Mouse (Mus musculus) heart, postnatal 36 days (tissue): ENCODE data around the gene Cldn6. TPM values are rescaled to one million over a fixed set of nuclear protein-coding genes. Genes with fewer than 3 reads are reported as not detected.
A peak's percentile ranks its signal among the peaks of the same experiment; 100 is the strongest.

Source experiments
- DNase-seq, 2 experiments: peaks; one replicate each; pipeline ENCODE4 v3.0.0; 2021 to 2022
- intact Hi-C: fragments of 180-260 bp; cut with DNase I; formaldehyde crosslinking; loops from one replicate; pipeline ENCODE4 v1.15.1; 2025
- total RNA-seq, 2 experiments: library from RNA; stranded (reverse); gene quantifications; 2 replicates each; pipeline ENCODE4 v1.2.3; 2021

The Cldn6 gene
- not detected for total RNA-seq

DNA sequence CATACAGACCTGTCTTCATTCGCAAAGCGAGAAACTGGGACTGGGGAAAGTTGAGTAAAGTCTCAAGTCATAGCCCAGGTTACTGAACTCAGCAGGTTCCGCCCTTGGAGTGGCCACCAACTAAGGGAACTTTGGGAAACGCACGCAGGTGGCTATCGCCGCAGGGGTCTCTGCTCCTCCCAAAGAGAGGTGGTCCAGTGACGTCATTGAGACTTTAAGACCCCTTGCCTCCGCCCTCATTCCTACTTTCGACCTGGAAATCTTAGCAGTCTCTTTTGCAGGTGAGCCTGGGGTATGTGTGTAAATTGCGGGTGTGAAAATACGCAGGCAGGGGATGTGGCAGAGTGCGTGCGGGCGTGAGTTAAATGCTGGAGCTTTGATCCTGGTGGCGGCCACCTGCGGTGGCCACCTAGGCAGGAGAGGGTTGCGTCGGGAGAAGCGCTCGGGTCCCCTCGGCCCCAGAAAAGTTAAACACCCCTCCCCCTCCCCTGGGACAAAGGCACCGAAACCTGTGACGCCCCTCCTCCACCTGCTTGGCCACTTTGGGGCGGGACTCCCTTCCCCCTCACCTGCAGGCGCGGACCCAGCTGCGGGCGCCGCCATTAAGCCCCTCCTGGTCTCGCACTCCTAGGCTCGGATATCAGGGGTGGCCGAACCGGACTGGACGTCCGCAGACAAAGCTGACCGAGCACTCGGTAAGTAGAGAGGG is at the start of gene Cldn6:
Gene Cldn6, plus strand, starts transcription at position 123 of the 709 bp plus-strand sequence.
- DNase-seq, result no peak
- intact Hi-C loops, result no loop called here

DNA sequence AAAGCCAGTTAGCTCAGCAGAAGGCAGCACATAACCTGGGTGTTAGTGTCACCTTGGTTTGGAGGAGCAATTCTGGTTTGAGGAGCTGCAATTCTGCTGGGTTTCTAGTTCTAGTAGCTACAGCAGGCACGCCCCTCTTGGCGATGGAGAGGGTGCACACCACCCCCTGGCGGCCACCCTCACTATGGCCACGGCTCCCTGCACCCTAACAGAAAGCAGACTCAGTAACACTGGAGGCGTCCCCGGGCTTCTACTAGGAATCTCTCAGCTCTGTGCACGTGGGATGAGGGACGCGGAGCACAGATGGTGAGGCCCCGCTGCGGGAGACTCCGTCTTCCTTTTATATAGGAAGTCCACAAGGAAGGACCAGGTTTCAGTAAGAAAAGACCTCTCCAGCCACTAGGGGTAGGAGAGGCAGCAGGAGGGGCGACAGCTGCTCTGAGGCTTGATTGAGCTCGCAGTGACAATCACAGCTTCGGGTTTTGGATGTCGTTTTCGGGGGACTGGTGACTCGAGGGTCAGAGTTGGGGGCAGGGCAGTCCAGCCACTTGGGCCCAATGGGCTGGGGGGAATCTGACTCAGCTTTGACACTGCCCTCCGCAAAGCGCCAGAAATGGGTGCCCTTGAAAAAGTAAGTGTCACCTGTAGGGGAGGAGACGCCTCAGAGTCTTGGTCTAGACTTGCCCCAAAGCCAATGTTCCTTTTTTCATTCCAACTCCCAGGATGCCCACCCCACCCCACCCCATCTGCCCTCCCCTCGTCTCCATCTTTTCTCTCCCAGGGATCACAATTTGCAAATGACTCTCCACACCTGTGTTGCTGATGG is 48.6 kb upstream of the Cldn6 start:
- intact Hi-C loops, result loop anchor here (2.0 kb wide), 1 partner anchor 60 kb away; no protein-coding TSS in a partner anchor
- peak; percentile 78 to 84 for DNase-seq

DNA sequence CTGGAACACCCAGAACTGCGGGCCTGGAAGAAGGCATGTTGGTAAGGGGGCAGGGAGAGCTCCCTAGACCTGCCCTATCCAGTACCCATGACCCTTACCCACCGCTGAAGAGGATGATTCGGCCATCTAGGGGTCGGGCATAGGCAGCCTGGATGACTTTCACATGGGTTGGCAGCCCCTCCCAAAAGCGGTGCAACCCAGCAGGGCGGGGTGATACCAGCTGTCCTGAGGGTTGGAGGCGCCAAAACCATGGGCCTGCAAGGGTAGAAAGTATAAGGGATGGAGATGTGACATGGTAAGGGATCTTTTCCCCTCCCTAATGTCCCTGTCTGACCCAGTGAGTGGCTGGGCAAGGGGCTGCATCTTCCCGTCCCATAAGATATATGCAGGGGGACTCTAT is 47.8 kb upstream of the Cldn6 start:
- no peak for DNase-seq
- intact Hi-C loops, result loop anchor here (2.0 kb wide), 1 partner anchor 60 kb away; no protein-coding TSS in a partner anchor

DNA sequence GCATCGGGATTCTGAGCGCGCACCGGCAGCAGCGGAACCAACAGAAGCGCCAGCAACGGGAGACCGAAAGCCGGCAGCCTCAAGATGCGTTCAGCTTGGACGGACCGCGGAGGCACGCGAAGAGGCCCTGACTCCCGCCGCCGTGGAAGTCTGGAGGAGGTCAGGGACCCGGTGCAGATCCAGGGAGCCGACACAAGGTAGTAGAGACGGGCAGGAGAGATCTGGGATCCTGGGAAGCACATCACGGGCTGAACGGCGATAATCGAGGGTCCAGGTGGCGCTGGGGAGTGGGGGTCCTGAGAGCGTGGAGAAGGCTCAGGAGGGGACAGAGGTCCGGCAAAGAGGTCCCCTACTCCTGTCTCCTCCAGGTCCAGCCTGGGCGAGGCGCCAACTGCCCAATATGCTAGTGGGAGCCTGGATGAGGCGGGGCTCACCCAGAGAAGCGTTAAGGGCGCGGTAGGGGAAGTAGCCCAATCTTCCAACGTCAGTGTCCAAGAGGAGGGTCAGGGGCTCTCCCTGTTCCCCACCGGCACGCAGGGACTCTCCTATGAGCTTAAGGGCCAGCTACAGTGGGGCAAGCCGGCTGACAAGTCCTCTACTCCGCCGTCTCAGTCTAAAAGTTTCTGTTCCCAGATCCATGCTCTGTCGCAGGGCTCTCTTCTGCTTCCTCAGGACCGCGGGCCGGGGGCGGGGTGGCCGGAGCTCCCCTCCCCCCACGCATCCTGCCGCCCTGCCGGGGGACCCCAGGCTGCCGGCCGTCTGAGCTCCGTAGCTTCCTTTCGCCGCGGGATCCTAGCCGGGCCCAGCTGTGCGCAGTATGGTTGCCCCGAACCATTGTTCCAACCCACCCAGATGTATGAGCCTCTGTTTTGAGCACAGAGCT is 34.2 kb upstream of the Cldn6 start, which contains the start of gene Mmp25:
Gene Mmp25, minus strand, starts transcription at position 665 of the 883 bp plus-strand sequence.
- no peak for DNase-seq
- intact Hi-C loops, result no loop called here

- intact Hi-C loops, result no loop called here
- no peak for DNase-seq
Observed at GRCm38 (mm10) chr17:23645894-23646293, 33.2 kb upstream of the Cldn6 start.

GRCm38 (mm10) chr17:23651363-23651762 is 27.7 kb upstream of the Cldn6 start:
- DNase-seq, result no peak
- intact Hi-C loops, result no loop called here

DNA sequence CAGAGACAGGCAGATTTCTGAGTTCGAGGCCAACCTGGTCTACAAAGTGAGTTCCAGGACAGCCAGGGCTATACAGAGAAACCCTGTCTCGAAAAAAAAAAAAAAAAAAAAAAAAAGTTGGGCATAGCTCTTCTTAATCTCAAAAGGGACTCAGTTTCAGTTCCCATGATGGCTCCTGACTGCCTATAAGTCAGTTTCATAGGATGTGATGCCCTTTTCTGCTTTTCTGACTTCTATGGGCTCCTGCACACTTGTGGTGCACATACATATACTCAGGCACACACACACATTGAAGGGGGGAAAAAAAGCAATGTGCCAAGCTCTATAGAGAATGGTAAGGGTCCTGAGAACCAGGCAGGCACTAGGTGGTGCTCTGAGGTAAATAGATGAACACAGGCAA is 25.7 kb upstream of the Cldn6 start:
- intact Hi-C loops, result no loop called here
- no peak for DNase-seq

- intact Hi-C loops, result no loop called here
- DNase-seq, result no peak
Observed at GRCm38 (mm10) chr17:23654001-23654400, 25.0 kb upstream of the Cldn6 start.

DNA sequence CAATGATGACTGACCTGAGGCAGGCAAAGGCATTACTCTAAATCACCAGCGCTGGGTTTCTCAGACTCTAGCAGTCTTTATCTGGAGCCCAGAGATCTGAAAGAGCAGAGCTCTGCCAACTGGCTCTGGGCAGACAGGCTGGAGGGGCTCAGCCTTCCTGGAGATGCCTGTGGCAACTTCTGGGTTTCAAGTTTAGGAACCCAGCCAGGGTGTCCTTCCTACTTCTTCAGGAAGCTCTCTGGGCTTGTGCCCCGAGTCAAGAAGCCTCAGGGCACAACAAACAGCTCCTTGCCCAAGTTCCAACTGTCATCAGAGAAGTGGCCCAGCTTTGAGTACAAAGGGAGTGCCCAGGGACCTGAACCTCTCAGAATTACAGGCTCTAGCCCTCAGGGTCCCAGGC is 24.6 kb upstream of the Cldn6 start:
- no peak for DNase-seq
- intact Hi-C loops, result no loop called here

GRCm38 (mm10) chr17:23658450-23658849 is 20.6 kb upstream of the Cldn6 start:
- intact Hi-C loops, result no loop called here
- no peak for DNase-seq

DNA sequence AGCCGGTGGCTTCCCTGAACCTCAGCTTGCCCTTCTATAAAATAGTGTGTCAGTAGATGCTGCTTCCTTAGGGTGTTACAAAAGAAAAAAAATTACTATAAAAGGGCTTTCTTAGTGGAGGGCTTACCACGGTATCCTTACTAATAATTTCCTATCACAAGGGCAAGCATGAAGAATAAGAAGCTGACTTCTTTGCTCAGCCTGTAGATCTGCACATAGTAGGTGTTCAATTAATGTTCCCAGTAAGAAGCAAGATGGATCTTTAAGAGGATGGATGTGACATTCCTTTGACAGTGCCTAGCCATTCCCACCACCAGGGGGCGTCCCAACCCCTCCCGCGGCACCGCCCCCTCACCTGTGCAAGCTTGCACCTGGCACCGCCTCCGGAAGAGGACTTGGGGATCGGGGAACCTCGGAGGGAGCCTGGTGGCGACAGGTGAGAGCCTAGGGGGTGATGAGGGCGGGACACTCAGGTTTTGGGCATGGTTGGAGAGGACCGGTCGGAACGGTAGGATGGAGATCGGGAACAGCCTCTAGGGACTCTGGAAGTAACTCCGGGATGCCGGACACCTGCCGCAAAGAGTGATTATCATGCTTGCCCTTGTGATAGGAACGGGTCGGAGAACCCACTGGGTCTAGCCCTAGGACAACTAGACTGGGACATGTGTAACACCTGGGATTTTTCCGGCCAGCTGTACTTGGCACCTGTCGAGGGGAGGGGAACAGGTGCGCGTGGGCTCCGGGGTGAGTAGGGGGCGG is 18.8 kb upstream of the Cldn6 start, which contains the start of gene Bicdl2:
Gene Bicdl2, plus strand, starts transcription at position 390 of the 759 bp plus-strand sequence.
- peak in 1 of 2 experiments; percentile 52 for DNase-seq
- intact Hi-C loops, result loop anchor here (2.0 kb wide), 1 partner anchor 47 kb away; no protein-coding TSS in a partner anchor

- intact Hi-C loops, result loop anchor here (2.0 kb wide), 1 partner anchor 46 kb away; no protein-coding TSS in a partner anchor
- no peak for DNase-seq
Observed at GRCm38 (mm10) chr17:23660876-23661200, 18.2 kb upstream of the Cldn6 start.

GRCm38 (mm10) chr17:23661526-23661925 is 17.5 kb upstream of the Cldn6 start:
- no peak for DNase-seq
- intact Hi-C loops, result loop anchor here (2.0 kb wide), 1 partner anchor 45 kb away; no protein-coding TSS in a partner anchor

- intact Hi-C loops, result no loop called here
- DNase-seq, result no peak
Observed at GRCm38 (mm10) chr17:23664556-23665021, 14.5 kb upstream of the Cldn6 start.

GRCm38 (mm10) chr17:23665511-23665910 is 13.5 kb upstream of the Cldn6 start:
- intact Hi-C loops, result no loop called here

DNA sequence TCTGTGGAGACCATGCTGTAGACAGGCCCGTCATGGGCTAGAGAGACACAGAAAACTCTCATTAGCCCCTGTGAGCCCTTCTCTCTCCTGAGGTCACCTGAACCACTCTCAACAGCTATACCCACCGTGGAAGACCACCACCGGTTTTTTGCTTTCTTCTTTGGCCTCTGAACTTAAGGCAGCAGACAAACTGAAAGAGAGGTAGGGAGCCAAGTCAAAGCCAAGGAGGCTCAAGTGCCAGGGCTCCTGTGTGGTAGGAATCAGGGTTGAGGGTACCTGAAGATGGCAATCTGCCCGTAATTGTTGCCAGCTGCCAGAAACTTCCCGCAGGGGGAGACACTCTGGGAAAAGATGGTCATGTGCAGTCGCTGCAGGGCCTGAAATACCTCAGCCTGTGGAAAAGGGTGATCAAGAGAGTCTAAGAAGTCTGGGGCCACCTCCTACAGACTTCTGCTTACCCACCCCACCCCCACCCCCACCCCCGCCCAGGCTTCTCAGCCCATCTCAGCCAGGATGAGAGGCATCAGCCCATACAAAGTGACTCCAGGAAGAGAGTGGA is 8.5 kb upstream of the Cldn6 start:
- no peak for DNase-seq
- intact Hi-C loops, result no loop called here

More at GRCm38 (mm10) chr17:23665511-23665910, 13.5 kb upstream of the Cldn6 start:
- DNase-seq, result no peak

GRCm38 (mm10) chr17:23671519-23671918 is 7.5 kb upstream of the Cldn6 start:
- intact Hi-C loops, result no loop called here
- DNase-seq, result no peak

DNA sequence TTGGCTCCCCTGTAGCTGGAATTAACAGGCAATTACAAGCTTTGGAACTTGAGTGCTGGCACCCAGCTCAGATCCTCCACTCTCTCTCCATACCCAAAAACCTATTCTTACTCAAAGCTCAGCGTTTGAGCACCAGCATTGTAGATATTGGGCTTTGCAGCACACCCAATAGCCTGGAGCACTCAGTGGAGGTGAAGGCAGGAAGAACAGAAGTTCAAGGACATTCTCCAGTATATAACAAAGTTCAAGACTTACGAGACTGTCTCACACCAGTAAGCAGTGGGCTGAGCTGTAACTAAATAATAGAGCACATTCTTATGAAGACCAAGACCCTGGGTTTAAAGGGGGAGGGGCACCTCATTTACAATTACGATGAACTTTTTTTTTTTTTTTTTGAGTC is 6.3 kb upstream of the Cldn6 start:
- intact Hi-C loops, result no loop called here

DNA sequence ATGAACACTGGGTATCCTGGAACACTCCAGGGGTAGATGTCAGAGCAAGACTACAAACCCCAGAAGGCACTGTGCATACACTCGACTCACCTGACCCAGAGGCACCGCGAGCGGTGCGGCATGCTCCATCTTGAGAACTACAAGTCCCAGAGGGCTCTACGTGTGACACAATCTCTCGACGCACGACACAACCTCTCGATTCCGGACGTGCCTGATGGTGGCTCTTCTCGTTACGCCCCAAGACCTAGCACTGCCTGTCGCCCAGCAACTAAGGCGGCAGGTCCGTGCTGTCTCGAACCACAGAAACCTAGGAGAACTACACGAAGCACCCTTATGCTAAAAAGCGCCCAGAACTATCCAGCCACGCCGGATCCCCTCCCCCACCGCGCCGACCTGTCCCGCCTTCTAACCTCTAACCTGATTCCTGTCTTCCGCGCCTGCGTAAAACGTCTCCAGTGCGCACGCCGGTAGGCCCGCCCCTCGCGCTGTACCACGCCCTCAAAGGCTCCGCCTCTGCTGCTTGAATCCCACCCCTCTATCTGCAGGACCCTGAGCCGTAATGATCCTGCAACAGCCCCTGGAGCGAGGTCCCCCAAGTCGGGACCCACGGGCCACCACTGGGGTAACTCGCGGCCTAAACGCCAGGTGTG is 5.5 kb upstream of the Cldn6 start, which contains the start of the genes Hcfc1r1 and Thoc6:
Gene Hcfc1r1, plus strand, starts transcription at position 173 of the 650 bp plus-strand sequence.
Gene Thoc6, minus strand, starts transcription at position 459 of the 650 bp plus-strand sequence.
- DNase-seq, result peak; percentile 90 to 95
- intact Hi-C loops, result no loop called here

More for the DNA sequence above, 6.3 kb upstream of the Cldn6 start:
- no peak for DNase-seq
